Mouse (Mus musculus) cerebellum, adult 2 months (tissue): ENCODE results near the gene Tcea3. TPM values are rescaled to one million over a fixed set of nuclear protein-coding genes. Genes with fewer than 3 reads are reported as not detected.

Experiments used
- DNase-seq, 2 experiments: peaks; one replicate each; pipeline ENCODE4 v3.0.0; 2021
- H3K27ac ChIP-seq: fragments of 200-500 bp; 2 replicates; pipeline ENCODE4 v1.5.1; 2012; ENCODE audit warnings: low read length, control low read depth, inconsistent platforms; ENCODE audit not compliant: insufficient read depth
- H3K27me3 ChIP-seq: fragments of 200-500 bp; 2 replicates; pipeline ENCODE4 v1.6.1; 2012; ENCODE audit warnings: inconsistent platforms, mild to moderate bottlenecking, low read length, moderate library complexity; ENCODE audit not compliant: control insufficient read depth, insufficient read depth
- H3K4me1 ChIP-seq: fragments of 200-500 bp; 2 replicates; pipeline ENCODE4 v1.6.1; 2011; ENCODE audit warnings: low read length; ENCODE audit not compliant: control insufficient read depth, insufficient read depth
- H3K4me3 ChIP-seq: fragments of 200-500 bp; replicated peaks from 2 replicates; pipeline ENCODE3; 2011; ENCODE audit warnings: mild to moderate bottlenecking, low read depth, low read length, control low read depth; ENCODE audit not compliant: insufficient read depth
- CTCF ChIP-seq: fragments of 200-500 bp; IDR thresholded peaks from 2 replicates; pipeline ENCODE4 v1.5.1; 2011; ENCODE audit warnings: low read depth, mild to moderate bottlenecking, control low read depth, low read length, moderate library complexity, borderline replicate concordance; ENCODE audit not compliant: insufficient read depth
- POLR2A ChIP-seq: fragments of 200-500 bp; IDR thresholded peaks from 2 replicates; pipeline ENCODE4 v1.6.1; 2011; ENCODE audit warnings: low read length, control low read depth, borderline replicate concordance; ENCODE audit not compliant: insufficient read depth
- WGBS: fragments of 180-500 bp; shearing (Covaris S2); methylation state at CpG from one replicate; pipeline ENCODE4 v1.1.7; 2018; 5-methylcytosine and 5-hydroxymethylcytosine counted together
- polyA plus RNA-seq: library from polyadenylated mRNA; depleted of rRNA; stranded (reverse); fragments of >200 nt; gene quantifications from 2 replicates; pipeline ENCODE4 v1.2.3, GENCODE M21; 2012

Gene Tcea3
- polyA plus RNA-seq, 1 experiment: 1.6 TPM

DNA sequence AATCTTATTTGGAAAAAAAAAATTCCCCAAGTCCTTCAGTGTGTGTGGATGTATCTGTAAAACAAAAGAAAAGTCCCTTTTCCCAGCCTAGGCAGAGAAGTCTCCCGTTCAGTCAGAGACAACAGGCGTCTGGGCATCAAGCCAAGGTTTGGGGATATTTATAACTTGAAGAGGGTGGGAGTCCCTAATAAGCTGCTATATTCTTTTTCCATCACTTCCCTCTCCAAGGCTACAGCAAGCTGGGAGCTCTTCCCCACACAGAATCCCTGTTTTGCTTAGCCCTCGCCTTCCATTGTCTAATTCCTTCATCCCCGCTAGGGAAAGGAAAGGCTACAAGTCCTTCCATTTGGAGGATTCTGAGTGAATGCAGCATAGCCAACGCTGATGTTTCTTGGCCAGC is 36.9 kb downstream of the Tcea3 start, which contains the start of gene Zfp46:
Gene Zfp46, plus strand, starts transcription at position 229 of the 400 bp plus-strand sequence.
- Histone ChIP-seq H3K4me3 (peak within 1 kb of the TSS; percentile 92), H3K27ac (peak within 1 kb of the TSS; percentile 72), H3K27me3 (no peaks in the 10 kb centered on the region), H3K4me1 (peaks cover 3% of the 10 kb centered on the region; the same call in 1 of the 2 replicates)
- TF ChIP-seq CTCF: no peak
- no peak for TF ChIP-seq POLR2A
- DNase-seq: peak; percentile 69 to 79
- WGBS: 2% methylated on average over 5 of the region's 5 CpGs

DNA sequence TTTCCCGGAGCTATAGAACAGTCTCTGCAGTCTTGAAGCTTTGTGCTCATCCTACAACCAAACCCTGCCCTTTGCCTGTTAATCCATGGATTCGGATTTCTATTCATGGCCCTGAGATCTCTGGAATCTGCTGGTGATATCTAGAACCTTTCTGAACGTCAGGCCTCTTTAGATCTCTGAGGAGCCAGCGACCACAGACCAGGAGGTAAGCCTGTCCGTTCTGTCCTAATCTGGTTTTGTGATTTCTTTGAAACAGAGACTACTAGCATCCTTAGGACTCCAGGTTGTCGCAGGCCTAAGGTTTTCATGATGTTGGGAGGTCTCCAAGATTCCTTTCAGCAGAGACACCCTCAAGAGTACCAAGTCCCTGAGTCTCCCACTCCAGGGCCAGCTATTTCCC is 37.4 kb downstream of the Tcea3 start:
- H3K27me3 ChIP-seq: no peaks in the 10 kb centered on the region
- 3% methylated on average over 6 of the region's 6 CpGs for WGBS

DNA sequence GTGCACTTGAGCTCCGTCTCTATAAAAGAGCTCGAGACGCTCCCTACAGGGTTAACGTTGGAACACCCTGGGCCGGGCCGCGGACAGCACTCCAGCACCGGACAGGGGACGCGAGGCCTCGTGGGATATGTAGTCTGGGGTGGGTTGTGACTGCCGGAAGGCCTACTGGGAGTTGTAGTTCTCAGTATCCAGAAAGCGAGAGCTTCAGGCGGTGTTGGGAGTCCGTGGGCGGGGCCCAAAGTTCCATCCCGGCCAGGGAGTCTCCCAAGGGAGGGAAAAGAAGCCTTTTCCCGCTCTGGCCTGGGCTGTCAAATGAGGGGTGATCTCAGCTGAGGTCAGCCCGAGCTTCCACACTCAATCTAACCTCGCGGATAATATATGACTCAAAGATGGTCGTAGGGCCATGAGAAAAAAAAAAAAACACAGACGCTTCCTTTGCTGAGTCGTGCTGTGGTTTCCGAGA is 37.9 kb downstream of the Tcea3 start:
- WGBS: under 1% methylated on average over 25 of the region's 25 CpGs
- H3K4me1 ChIP-seq: peaks cover 3% of the 10 kb centered on the region; the same call in 1 of the 2 replicates
- TF ChIP-seq CTCF (no peak), POLR2A (peak; percentile 70; the same call in 1 of the 2 replicates)

More for the DNA sequence above, 37.4 kb downstream of the Tcea3 start:
- TF ChIP-seq CTCF: no peak
- no peak for TF ChIP-seq POLR2A
- peak overlapping the region; percentile 92 for H3K4me3 ChIP-seq
- DNase-seq: peak in 1 of 2 experiments; percentile 61
- peaks cover 3% of the 10 kb centered on the region; the same call in 1 of the 2 replicates for H3K4me1 ChIP-seq
- peak overlapping the region; percentile 72 for H3K27ac ChIP-seq

DNA sequence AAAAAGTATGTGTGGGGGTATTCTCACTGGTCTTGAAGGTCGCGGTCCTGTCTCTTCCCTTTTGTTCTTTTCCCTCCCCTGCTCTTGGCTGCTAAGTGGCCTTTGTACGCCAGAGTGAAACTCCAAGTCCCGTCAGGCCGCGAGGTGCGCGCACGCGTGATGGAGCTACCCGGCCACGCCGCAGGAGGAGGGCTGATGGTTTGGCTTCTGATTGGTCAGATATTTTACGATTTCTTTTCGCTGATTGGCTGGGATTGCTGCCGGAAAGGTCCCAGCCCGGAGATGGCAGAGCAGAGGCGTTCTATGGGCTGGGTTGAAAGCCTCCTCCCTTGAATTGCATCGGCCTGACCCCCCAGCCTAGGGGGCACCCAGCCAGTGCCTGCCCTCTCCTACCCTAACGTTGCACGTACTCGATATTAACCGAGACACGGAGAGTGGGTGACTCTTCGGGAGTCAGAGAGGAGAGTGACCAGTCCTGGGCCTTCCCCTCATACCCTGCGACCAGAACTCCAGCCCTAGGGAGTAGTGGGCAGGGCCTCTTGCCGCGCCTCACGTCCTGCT is 38.4 kb downstream of the Tcea3 start:
- Histone ChIP-seq H3K4me1 (peaks cover 3% of the 10 kb centered on the region; the same call in 1 of the 2 replicates), H3K27me3 (no peaks in the 10 kb centered on the region), H3K4me3 (peak overlapping the region; percentile 92), H3K27ac (no peak overlapping the region; the same call in 1 of the 2 replicates)
- peak; percentile 96 to 98 for DNase-seq
- no peak for TF ChIP-seq CTCF
- peak; percentile 52; the same call in 1 of the 2 replicates for TF ChIP-seq POLR2A
- under 1% methylated on average over 29 of the region's 29 CpGs for WGBS

More for the DNA sequence above, 37.9 kb downstream of the Tcea3 start:
- Histone ChIP-seq H3K4me3 (peak overlapping the region; percentile 92), H3K27me3 (no peaks in the 10 kb centered on the region), H3K27ac (peak overlapping the region; percentile 72)
- peak; percentile 94 to 97 for DNase-seq

DNA sequence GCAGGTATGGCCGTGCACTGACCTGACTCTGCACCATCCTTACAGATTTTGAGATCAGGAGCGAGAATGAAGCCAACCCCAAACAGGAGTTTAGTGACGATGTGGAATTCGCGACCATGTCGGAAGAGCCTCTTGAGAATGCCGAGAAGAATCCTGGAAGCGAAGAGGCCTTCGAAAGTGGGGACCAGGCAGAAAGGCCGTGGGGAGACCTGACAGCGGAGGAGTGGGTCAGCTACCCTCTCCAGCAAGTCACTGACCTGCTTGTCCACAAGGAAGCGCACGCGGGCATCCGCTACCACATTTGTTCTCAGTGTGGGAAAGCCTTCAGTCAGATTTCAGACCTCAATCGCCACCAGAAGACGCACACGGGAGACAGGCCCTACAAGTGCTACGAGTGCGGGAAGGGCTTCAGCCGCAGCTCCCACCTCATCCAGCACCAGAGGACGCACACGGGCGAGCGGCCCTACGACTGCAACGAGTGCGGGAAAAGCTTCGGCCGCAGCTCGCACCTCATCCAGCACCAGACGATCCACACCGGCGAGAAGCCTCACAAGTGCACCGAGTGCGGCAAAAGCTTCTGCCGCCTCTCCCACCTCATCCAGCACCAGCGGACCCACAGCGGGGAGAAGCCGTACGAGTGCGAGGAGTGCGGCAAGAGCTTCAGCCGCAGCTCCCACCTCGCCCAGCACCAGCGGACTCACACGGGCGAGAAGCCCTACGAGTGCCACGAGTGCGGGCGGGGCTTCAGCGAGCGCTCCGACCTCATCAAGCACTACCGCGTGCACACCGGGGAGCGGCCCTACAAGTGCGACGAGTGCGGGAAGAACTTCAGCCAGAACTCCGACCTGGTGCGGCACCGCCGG is 42.6 kb downstream of the Tcea3 start:
- DNase-seq: no peak
- H3K4me3 ChIP-seq: no peak overlapping the region
- no peak overlapping the region for H3K27ac ChIP-seq
- H3K4me1 ChIP-seq: peaks cover 3% of the 10 kb centered on the region; the same call in 1 of the 2 replicates
- TF ChIP-seq POLR2A (no peak), CTCF (no peak)
- 61% methylated on average over 66 of the region's 66 CpGs for WGBS
- H3K27me3 ChIP-seq: no peaks in the 10 kb centered on the region

DNA sequence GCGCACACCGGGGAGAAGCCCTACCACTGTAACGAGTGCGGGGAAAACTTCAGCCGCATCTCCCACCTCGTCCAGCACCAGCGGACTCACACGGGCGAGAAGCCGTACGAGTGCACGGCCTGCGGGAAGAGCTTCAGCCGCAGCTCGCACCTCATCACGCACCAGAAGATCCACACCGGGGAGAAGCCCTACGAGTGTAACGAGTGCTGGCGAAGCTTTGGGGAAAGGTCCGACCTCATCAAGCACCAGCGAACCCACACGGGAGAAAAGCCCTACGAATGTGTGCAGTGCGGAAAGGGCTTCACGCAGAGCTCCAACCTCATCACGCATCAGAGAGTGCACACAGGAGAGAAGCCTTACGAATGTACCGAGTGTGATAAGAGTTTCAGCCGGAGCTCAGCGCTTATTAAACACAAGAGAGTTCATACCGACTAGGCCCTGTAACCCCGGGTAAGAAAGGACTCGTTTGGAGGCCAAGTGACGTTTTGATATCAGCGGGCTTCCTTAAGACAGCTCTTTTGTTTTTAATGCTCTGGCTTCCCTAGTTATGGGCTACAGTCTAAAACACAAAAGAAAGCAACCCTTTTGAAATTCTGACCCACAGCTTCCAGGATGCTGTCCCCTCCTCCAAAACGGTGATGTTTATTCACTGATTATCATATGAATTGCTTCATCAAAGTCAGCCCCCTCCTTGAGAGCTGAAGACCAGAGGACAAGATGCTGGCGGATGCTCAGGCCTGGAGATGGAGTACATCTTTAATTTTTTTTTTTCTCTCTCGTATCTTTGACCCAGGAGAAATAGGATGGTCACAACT is 43.5 kb downstream of the Tcea3 start:
- WGBS: 59% methylated on average over 39 of the region's 39 CpGs
- TF ChIP-seq POLR2A (no peak), CTCF (no peak)
- no peak overlapping the region for H3K27ac ChIP-seq

DNA sequence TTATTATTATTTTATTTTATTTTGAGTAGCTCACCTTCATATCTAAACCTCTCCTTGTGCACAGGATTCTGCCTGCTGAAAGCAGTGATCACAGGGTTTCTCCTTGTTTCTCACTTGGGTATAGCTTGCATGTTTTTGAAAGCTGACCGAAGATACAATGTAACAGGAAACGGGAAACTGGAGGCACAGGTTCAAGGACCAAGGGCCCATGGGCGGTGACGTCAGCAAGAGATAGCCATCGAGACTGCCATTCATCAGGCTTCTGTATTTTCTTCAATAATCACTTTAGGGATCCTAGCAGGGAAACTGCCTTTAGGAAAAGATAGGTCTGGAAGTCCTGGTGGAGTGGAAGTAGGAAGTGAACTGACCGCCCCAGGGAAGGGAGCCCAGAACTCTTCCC is 44.2 kb downstream of the Tcea3 start:
- no peaks in the 10 kb centered on the region for H3K27me3 ChIP-seq
- no peak for DNase-seq
- no peak for TF ChIP-seq CTCF
- TF ChIP-seq POLR2A: no peak
- no peak overlapping the region for H3K27ac ChIP-seq
- H3K4me1 ChIP-seq: peaks cover 1% of the 10 kb centered on the region; the same call in 1 of the 2 replicates
- H3K4me3 ChIP-seq: no peak overlapping the region
- WGBS: 90% methylated on average over 6 of the region's 6 CpGs

More for the DNA sequence above, 43.5 kb downstream of the Tcea3 start:
- DNase-seq: no peak
- no peak overlapping the region for H3K4me3 ChIP-seq
- peaks cover 3% of the 10 kb centered on the region; the same call in 1 of the 2 replicates for H3K4me1 ChIP-seq
- H3K27me3 ChIP-seq: no peaks in the 10 kb centered on the region

DNA sequence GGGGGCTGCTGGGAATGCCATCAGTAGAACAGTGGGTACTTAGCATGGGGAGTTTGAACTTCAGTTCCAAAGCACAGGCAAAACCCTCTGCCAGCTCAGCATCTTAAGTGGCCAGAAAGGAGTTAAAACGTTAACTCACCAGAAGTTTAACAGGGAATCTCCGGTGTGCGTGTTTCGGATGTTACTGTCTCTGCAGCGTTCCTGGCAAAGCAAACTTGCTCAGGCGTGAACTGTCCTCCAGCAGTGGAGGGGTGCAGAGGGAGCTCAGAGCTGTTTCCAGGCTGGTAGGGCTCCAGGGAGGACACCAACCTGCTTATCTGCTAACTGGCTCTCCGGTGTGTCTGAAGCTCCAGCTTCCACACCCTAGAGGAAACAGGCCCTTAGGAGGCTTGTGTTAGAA is 48.4 kb downstream of the Tcea3 start:
- no peak overlapping the region for H3K4me3 ChIP-seq
- H3K27me3 ChIP-seq: no peaks in the 10 kb centered on the region
- H3K4me1 ChIP-seq: no peaks in the 10 kb centered on the region
- WGBS: 46% methylated on average over 7 of the region's 7 CpGs
- DNase-seq: no peak
- no peak overlapping the region for H3K27ac ChIP-seq
- no peak for TF ChIP-seq CTCF
- no peak for TF ChIP-seq POLR2A
